Mouse (Mus musculus) right cerebral cortex, postnatal 25 days (tissue): ENCODE measurements at regions not wholly inside any gene's neighbourhood (a gene's known extent, or its start where the extent isn't known, plus 50 kb on each side); places are given as distances from the start of the nearest gene placed in this dataset.
A peak's percentile ranks its signal among the peaks of the same experiment; 100 is the strongest.
"Not testable (repeated sequence)": the region's sequence is repeated elsewhere in the genome, so short reads cannot be mapped to it uniquely, and the experiment has no call there.

Experiments
- DNase-seq: peaks from one replicate; pipeline ENCODE4 v3.0.0; 2022

DNA sequence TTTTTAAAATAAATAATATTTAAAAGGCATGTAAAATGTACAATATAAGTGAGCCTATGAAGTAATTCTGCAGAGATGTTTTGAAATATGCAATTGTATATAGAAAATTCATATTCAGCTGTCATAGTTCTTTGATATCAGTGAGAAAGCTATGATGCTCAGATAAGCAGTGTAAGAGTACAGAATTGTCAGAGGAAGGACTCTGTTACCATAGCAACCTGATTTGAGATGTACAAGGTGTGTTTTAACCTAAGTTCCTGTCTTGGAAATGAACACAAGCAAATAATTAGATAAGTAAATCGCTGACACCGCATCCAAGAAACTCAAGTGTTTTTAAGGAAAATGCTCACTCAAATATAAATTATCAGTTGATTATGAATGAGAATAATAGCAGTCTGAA lies 271.8 kb downstream of the Gabrg2 start:
- DNase-seq, result no peak

DNA sequence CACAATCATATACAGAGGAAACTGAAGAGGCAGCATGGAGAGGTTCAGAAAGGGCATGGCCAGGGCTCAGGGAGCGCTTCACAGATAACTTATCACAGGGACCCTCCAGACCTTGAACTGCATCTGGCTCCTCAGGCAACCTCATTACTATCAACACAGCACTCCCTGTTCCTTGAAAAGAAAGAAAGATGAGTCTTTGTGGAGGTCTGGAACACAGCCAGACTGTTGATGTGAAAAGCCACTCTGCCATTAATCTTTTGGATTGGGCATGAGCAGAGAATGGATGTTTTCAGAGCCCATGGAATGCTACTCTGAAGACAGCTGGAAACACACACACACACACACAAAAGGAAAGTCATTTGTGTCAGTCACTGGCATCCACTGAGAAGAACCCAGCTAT lies 284.0 kb downstream of the Gabrg2 start:
- no peak for DNase-seq

DNA sequence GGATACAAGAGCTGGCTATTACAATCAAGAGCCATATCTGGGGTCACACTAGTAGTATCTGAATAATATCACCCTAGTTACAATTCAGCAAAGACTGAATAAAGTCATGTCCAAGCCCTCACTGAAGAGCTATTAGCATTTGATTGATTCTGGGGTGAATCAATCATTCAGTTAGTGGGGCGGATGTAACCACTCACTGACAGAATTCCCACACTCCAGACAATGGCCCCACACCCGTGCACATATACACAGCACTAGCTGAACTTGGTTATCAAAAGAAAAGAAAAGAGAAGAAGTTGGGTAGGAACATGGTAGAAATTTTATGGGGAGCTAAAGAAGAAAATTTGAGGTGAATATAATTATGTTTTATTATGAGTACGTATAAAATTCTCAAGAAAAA lies 310.0 kb downstream of the Gabrg2 start:
- DNase-seq, result no peak

DNA sequence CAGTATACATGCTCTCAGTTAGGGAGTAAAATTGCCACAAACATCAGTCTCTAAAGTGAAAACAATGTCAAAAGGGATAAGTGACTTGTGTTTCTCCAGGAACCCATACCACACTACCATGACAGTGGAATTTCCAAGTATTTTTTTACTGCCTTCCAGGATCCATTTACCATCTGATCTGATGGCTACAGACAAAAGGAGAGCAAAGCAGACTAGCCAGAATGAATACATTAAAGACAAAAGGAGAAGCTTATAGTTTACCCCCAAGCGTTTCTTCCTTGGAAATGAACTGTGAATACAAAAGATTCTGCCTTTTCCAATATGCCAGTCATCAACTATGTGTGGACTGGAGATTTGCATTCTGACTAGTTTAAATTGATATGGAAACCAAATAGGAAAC lies 317.7 kb downstream of the Gabrg2 start:
- DNase-seq, result no peak

DNA sequence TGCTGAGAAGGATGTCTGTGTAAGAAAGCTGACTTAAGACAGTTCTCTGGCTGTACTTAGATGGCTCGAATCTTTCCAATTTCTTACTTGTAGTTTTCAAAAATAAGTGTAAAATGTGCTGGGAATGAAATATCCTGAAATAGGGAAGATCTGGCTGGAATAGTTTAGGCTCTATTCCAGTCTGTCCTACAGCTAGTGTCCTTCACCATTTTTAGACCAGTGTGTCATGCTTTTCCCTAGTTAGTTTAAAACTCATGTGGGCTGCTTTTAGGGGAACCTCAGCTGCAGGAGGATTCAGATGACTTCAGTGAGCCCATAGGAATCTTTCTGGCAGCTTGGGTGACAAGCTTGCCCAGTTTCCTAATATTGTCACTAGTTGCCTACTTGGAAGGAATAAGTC lies 348.1 kb downstream of the Gabrg2 start:
- DNase-seq, result peak; percentile 14

DNA sequence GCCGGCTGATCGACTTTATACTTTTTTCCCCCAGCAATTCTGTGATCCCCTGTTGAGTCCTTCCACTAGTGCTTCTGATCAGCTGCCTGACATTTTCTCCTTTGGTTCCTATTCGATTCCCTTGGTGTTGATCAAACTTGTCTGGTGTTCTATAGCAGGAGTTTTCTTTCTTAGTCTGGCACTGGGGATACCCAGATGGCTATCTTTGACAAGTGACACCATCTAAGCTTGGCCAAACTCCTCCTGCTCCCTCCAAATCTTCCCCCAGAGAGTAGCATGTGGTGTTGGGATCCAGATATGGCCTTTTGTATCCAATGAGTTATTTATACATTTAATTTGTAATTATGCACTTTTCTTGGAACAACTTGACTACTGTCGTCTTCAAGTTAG lies 355.2 kb downstream of the Gabrg2 start:
- no peak for DNase-seq

DNA sequence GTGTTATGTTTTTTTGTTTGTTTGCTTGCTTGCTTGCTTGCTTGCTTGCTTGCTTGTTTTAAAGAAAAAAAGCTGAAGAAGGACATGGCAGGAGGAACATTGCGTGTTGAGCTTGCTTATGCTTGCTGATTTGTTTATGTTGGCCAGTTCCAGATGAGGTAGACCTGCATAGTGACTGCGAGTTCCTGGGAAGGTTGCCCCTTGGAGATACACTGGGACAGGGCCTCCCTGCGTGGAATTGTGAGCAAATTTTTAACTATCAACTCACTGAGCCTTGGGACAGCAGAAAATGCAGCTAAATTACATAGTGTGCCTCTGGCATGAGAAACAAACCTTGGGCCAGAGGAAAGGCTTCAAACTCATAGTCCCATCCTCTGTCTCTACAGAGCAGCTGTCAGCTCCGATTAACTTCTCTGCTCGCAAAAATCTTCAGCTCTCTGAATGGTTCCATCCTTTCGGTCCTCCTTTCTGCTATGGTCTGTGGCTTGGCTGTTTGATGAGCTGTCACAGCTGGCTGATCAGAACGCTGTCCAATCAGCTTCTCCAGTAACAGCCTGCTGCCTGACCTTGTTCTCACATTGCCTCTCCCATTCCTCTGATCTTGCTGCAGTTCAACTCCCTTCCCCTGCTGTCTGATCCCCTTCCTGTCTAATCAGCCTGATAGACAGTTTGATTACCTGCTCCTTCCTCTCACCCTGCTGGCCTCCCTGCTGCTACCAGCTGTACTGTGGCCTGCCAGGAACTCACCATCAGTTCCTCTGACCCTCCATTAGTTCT lies 355.7 kb downstream of the Gabrg2 start:
- DNase-seq, result no peak

DNA sequence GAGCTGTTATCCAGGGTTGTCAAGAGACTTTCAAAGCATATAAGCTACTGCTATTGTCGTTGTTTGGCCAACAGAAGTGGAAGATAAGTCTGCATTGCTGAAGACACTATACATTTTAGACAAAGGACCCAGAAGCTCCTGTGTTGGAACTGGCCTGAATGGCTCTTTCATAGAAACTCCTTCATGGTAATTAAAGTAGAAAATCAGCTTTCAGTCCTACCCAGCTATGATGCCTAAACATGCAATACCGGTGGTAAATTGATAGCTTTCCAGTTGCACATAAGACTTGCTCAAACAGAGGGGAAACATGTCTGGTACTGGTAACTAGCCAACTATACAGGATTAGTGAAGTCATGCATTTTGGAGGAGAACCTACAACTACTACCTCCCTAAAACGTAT lies 356.6 kb downstream of the Gabrg2 start:
- no peak for DNase-seq

DNA sequence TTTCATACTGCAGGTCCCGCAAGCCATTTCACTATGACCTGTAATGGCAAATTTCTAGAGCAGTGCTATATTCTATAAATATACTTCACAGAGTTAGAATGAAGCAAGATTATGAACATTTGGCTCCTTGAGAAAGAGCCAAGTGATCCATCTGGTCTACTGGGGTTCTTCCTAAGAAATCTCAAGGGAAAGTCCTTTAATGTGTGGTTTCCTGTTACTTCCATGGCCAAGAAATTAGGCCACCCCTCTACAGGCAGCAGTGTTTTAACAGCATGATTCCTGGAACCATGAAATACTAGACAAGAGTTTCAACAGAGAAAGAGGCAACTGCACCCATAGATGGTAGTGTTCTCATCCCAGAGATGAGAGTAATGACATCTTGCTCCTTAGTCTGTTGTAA lies 401.7 kb downstream of the Gabrg2 start:
- no peak for DNase-seq

DNA sequence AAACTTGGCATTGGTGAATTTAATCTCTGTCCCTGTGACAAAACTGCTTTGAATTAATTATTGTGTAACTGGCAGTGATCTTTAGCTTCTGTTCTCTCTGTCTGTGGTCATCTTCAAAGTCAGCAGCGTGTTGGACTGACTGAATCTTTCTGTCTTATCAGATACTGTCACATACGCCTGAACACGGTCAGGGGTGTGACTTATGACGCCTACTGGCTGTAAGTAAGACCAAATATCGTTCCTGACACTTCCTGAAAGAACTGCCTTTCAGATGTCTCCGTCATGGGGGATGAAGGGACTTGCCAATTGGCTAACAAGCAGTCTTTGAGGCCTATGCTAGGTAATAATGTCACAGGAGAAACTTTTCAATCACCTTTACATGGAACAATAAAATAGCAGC lies 402.2 kb downstream of the Gabrg2 start:
- no peak for DNase-seq

DNA sequence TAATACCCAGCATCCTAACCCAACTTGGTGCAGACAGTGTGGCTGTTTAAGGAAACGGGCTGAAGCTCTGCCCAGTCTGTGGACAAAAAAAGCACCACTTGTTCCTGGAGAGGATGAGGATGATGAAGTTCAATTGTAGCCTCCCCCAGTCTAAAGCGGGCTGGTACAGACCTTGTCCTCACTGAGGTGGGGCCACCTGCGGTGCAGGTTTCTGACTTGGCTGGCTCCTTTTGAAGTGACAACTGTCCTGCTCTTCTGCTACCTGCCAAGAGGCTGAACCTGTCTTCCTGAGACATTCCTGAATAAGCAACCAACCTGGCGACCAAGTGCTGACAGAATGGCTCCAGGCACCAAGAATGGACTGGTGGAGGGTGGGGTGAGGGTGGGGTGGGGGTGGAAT lies 409.2 kb downstream of the Gabrg2 start:
- not testable (repeated sequence) for DNase-seq
